Mouse (Mus musculus) spleen, adult 2 months (tissue): ENCODE results near the gene Gm4181.

Experiments
- CTCF ChIP-seq: fragments of 200-500 bp; IDR thresholded peaks from 2 replicates; pipeline ENCODE4 v1.5.1; 2011; ENCODE audit warnings: mild to moderate bottlenecking, inconsistent platforms; ENCODE audit not compliant: insufficient read depth, insufficient read length, insufficient replicate concordance; ENCODE audit errors: extremely low read depth
- POLR2A ChIP-seq: fragments of 200-500 bp; IDR thresholded peaks from 2 replicates; pipeline ENCODE4 v1.6.1; 2011; ENCODE audit warnings: low read depth, low read length, inconsistent platforms

GRCm38 (mm10) chr14:51677269-51677668, 41.8 kb upstream of the Gm4181 start:
- TF ChIP-seq POLR2A (no peak), CTCF (no peak)
